Mouse (Mus musculus) hindbrain, embryonic 14.5 days (tissue): ENCODE measurements around the gene Tfap2a. TPM values are rescaled to one million over a fixed set of nuclear protein-coding genes. Genes with fewer than 3 reads are reported as not detected.
A peak's percentile ranks its signal among the peaks of the same experiment; 100 is the strongest.

Source experiments
- ATAC-seq: fragments of 200-750 bp; cut with Nextera tagmentation; 2 replicates; pipeline ENCODE4 v1.8.0; 2017; ENCODE audit warnings: moderate number of reproducible peaks, mild to moderate bottlenecking, moderate TSS enrichment, moderate library complexity; ENCODE audit not compliant: low FRiP score
- DNase-seq: peaks from one replicate; pipeline ENCODE4 v3.0.0-alpha.2; 2015; ENCODE audit warnings: low spot score
- H3K27ac ChIP-seq: fragments of 300-500 bp; sonication (generic); 2 replicates; pipeline ENCODE4 v1.5.1; 2014; ENCODE audit warnings: mild to moderate bottlenecking, moderate library complexity
- H3K27me3 ChIP-seq: fragments of 300-500 bp; sonication (generic); 2 replicates; pipeline ENCODE4 v1.6.1; 2014; ENCODE audit warnings: mild to moderate bottlenecking, low read length, mixed read lengths; ENCODE audit not compliant: control insufficient read depth, insufficient read depth
- H3K36me3 ChIP-seq: fragments of 300-500 bp; sonication (generic); replicated peaks from 2 replicates; pipeline ENCODE4 v1.6.1; 2014; ENCODE audit not compliant: control insufficient read depth, insufficient read depth
- H3K4me1 ChIP-seq: fragments of 300-500 bp; sonication (generic); replicated peaks from 2 replicates; pipeline ENCODE4 v1.6.1; 2014; ENCODE audit warnings: antibody characterized with exemption, low read length, mixed read lengths; ENCODE audit not compliant: control insufficient read depth, insufficient read depth
- H3K4me2 ChIP-seq: fragments of 300-500 bp; sonication (generic); replicated peaks from 2 replicates; pipeline ENCODE4 v1.6.1; 2014; ENCODE audit warnings: mild to moderate bottlenecking, moderate library complexity
- H3K4me3 ChIP-seq: fragments of 300-500 bp; sonication (generic); replicated peaks from 2 replicates; pipeline ENCODE4 v1.5.1; 2014; ENCODE audit warnings: mild to moderate bottlenecking, low read length
- H3K9ac ChIP-seq: fragments of 300-500 bp; sonication (generic); 2 replicates; pipeline ENCODE4 v1.6.1; 2014
- H3K9me3 ChIP-seq: fragments of 300-500 bp; sonication (generic); 2 replicates; pipeline ENCODE4 v1.6.1; 2016; ENCODE audit warnings: low read length; ENCODE audit not compliant: control insufficient read depth
- WGBS: fragments of 180-500 bp; shearing (Covaris S2); extraction: QIAGEN DNeasy Blood & Tissue Kit; methylation state at CpG from one replicate; pipeline ENCODE4 v1.1.7; 2014; 5-methylcytosine and 5-hydroxymethylcytosine counted together
- polyA plus RNA-seq: library from polyadenylated mRNA; unstranded; fragments of >200 nt; fragmentation: Nextera tagmentation; extraction: Ambion mirVana; gene quantifications from 2 replicates; pipeline ENCODE4 v1.2.1, GENCODE M21; 2014

The Tfap2a gene
- polyA plus RNA-seq, 1 experiment from 2014 or later: 10.5 TPM

DNA sequence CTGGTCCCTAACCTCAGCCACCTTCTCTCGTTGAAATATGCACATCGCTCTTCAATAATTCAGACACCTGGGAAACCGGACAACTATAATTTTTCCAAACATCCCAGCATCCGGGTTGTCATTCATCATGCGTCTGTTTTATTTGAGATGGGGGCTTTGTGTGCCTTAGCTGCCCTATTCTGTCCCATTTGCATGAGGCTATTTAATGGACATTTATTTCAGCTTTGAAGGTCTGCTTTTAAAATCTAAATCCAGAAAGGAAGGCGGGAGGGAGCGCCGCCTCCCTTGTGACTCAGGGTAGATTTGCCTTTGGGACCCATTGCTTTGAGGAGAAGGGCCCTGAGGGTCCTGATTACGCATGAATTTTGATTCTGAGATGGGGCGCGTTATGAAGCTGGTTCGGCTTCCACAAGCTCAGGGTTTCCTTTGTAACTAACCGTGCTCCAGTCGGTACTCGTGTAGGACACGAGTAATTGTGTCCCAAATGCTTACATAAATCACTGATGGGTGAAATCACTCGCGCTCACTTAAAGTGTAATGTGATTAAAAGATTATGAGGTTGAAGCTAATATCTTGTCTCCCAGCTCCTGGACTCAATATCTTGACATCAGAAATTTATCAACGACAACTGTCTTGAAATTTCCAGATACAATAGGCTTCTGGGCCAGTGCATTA lies 34.9 kb downstream of the Tfap2a start:
- peaks cover 4% of the 10 kb centered on the region; the same call in 1 of the 2 replicates for H3K4me1 ChIP-seq
- 1% methylated on average over 19 of the region's 19 CpGs for WGBS
- DNase-seq (no peak), ATAC-seq (no peak)
- H3K9me3 ChIP-seq: no peaks in the 10 kb centered on the region
- no peaks in the 10 kb centered on the region for H3K36me3 ChIP-seq
- peak overlapping the region; percentile 52 for H3K4me2 ChIP-seq
- peaks cover 86% of the 10 kb centered on the region for H3K27me3 ChIP-seq
- H3K9ac ChIP-seq: no peak overlapping the region
- H3K27ac ChIP-seq: no peak overlapping the region
- peak overlapping the region; percentile 27; the same call in 1 of the 2 replicates for H3K4me3 ChIP-seq

DNA sequence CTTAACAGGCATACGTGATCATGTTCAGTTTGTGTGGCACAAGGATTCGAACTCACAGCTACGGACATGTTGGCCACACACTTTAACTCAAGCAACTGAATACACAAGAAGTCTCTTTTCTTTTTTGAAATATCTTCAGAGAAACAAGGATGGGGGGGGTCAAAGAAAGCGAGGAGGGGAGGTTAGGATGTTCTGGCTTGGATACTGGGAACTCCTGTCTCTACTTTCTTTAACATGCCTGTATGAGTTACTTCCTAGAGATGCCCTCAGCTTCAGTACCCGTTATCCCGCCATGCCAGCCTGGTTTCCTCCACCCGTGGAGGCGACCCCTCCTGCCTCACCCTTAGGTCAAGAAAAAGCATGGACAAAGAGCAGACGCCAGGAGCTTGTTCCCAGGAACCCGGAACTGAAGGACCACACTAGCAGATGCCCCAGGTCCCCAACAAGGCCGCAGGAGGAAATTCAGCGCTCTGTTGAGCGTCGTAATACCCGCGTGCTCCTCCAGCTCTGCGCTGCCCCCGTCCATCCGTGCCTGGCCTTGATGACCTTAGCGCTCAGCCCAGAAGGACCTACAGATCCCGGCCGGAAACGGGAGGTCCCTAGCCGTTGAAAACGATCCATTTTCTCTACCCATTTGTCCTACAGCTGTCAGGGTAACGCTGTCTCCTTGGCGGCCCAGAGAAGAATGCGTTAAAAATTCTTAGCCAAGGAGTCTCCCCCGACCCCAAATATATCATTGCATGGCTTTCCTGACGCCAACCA lies 35.6 kb downstream of the Tfap2a start:
- 6% methylated on average over 30 of the region's 30 CpGs for WGBS
- no peak overlapping the region for H3K27ac ChIP-seq
- H3K4me3 ChIP-seq: no peak overlapping the region
- ATAC-seq: no peak
- H3K36me3 ChIP-seq: no peaks in the 10 kb centered on the region
- peaks cover 4% of the 10 kb centered on the region; the same call in 1 of the 2 replicates for H3K4me1 ChIP-seq
- H3K4me2 ChIP-seq: 0 out of 2 replicates have a peak overlapping the region, but pooled peaks have one; percentile 9
- DNase-seq: no peak
- no peak overlapping the region for H3K9ac ChIP-seq
- H3K9me3 ChIP-seq: no peaks in the 10 kb centered on the region
- peaks cover 80% of the 10 kb centered on the region for H3K27me3 ChIP-seq

DNA sequence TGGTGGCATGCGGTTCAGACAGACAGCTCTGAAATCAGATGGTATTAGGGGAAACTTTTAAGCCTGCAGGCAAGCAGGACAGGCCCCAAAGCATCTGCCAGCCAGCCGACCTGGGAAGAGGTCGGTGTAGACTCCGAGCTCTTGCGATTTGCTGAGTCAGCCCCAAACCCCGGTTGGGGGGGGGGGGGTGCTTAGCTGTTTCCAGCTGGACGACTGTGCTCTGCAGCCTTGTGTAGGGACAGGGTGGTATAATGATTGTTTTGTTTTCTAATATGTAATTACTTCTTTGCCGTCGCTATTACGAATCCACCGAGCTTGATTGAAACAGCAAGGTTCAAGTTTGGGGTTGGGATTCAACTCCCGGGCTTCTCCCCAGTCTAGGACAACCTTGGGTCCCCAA lies 36.5 kb downstream of the Tfap2a start:
- Histone ChIP-seq H3K9ac (no peak overlapping the region), H3K27ac (no peak overlapping the region), H3K9me3 (no peaks in the 10 kb centered on the region), H3K4me2 (no peak overlapping the region), H3K27me3 (peaks cover 71% of the 10 kb centered on the region), H3K4me1 (peaks cover 4% of the 10 kb centered on the region; the same call in 1 of the 2 replicates), H3K4me3 (no peak overlapping the region), H3K36me3 (no peaks in the 10 kb centered on the region)
- WGBS: 4% methylated on average over 12 of the region's 12 CpGs
- ATAC-seq: no peak
- no peak for DNase-seq

GRCm38 (mm10) chr13:40685790-40686189 lies 52.4 kb downstream of the Tfap2a start:
- no peak overlapping the region for H3K4me3 ChIP-seq
- 84% methylated on average over 3 of the region's 3 CpGs for WGBS

DNA sequence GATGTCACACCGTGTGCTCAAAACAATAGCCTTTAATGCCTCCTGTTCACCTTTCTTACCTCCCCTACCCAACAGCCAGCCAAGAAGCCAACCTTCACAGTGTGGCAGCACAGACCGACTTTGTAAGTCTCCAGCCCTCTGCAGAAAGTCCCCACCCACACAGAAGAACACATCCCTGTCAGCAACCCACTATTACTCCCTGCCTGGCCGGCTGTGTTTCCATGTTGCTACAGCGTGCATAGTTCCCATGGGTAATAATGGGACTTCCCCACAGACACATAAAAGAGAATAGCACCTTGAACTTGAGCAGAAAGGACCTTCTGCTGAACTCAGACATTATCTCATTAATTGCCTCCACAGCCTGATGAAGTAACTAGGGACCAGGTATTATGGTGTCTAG lies 61.4 kb downstream of the Tfap2a start:
- no peak overlapping the region for H3K9ac ChIP-seq
- H3K4me3 ChIP-seq: no peak overlapping the region
- no peaks in the 10 kb centered on the region for H3K36me3 ChIP-seq
- ATAC-seq (no peak), DNase-seq (no peak)
- H3K4me2 ChIP-seq: no peak overlapping the region
- no peaks in the 10 kb centered on the region for H3K27me3 ChIP-seq
- no peaks in the 10 kb centered on the region for H3K9me3 ChIP-seq
- no peaks in the 10 kb centered on the region for H3K4me1 ChIP-seq
- 44% methylated on average over 4 of the region's 4 CpGs for WGBS
- H3K27ac ChIP-seq: no peak overlapping the region

More at GRCm38 (mm10) chr13:40685790-40686189, 52.4 kb downstream of the Tfap2a start:
- H3K4me1 ChIP-seq: no peaks in the 10 kb centered on the region
- H3K4me2 ChIP-seq: no peak overlapping the region
- no peaks in the 10 kb centered on the region for H3K36me3 ChIP-seq
- no peak for ATAC-seq
- no peak overlapping the region for H3K27ac ChIP-seq
- no peak for DNase-seq
- no peaks in the 10 kb centered on the region for H3K9me3 ChIP-seq
- no peaks in the 10 kb centered on the region; the same call in 1 of the 2 replicates for H3K27me3 ChIP-seq
- no peak overlapping the region for H3K9ac ChIP-seq

Other genes starting within 250 kb of the Tfap2a start
- 7.4 and 8.1 TPM in 2 replicates for gene Gcnt2, start 121.4 kb upstream of the Tfap2a start, polyA plus RNA-seq